Mouse (Mus musculus) liver, embryonic 12.5 days (tissue): ENCODE data around the gene Trrap. TPM values are rescaled to one million over a fixed set of nuclear protein-coding genes. Genes with fewer than 3 reads are reported as not detected.

ENCODE experiments used
- ATAC-seq: fragments of 200-750 bp; cut with Nextera tagmentation; 2 replicates; pipeline ENCODE4 v1.8.0; 2017; ENCODE audit warnings: moderate number of reproducible peaks, mild to moderate bottlenecking, moderate library complexity
- H3K27ac ChIP-seq: fragments of 300-500 bp; sonication (generic); 2 replicates; pipeline ENCODE4 v1.5.1; 2016; ENCODE audit warnings: mild to moderate bottlenecking
- H3K27me3 ChIP-seq: fragments of 300-500 bp; sonication (generic); replicated peaks from 2 replicates; pipeline ENCODE4 v1.6.1; 2016; ENCODE audit warnings: mild to moderate bottlenecking, moderate library complexity
- H3K36me3 ChIP-seq: fragments of 300-500 bp; sonication (generic); 2 replicates; pipeline ENCODE4 v1.6.1; 2016; ENCODE audit warnings: mild to moderate bottlenecking, moderate library complexity
- H3K4me1 ChIP-seq: fragments of 300-500 bp; sonication (generic); 2 replicates; pipeline ENCODE4 v1.6.1; 2016
- H3K4me2 ChIP-seq: fragments of 300-500 bp; sonication (generic); 2 replicates; pipeline ENCODE4 v1.6.1; 2016; ENCODE audit warnings: mild to moderate bottlenecking, moderate library complexity
- H3K4me3 ChIP-seq: fragments of 300-500 bp; sonication (generic); 2 replicates; pipeline ENCODE4 v1.5.1; 2016; ENCODE audit warnings: mild to moderate bottlenecking, moderate library complexity
- H3K9ac ChIP-seq: fragments of 300-500 bp; sonication (generic); 2 replicates; pipeline ENCODE4 v1.6.1; 2016; ENCODE audit warnings: mild to moderate bottlenecking, moderate library complexity
- H3K9me3 ChIP-seq: fragments of 300-500 bp; sonication (generic); replicated peaks from 2 replicates; pipeline ENCODE4 v1.6.1; 2016; ENCODE audit warnings: mild to moderate bottlenecking, moderate library complexity
- WGBS: fragments of 180-500 bp; shearing (Covaris S2); methylation state at CpG from one replicate; pipeline ENCODE4 v1.1.7; 2016; ENCODE audit not compliant: insufficient replicate concordance; 5-methylcytosine and 5-hydroxymethylcytosine counted together
- polyA plus RNA-seq: library from polyadenylated mRNA; unstranded; fragments of >200 nt; fragmentation: Nextera tagmentation; extraction: Ambion mirVana; gene quantifications from 2 replicates; pipeline ENCODE4 v1.2.1, GENCODE M21; 2016

The Trrap gene
- polyA plus RNA-seq, 1 experiment from 2014 or later, result 29.4 TPM

DNA sequence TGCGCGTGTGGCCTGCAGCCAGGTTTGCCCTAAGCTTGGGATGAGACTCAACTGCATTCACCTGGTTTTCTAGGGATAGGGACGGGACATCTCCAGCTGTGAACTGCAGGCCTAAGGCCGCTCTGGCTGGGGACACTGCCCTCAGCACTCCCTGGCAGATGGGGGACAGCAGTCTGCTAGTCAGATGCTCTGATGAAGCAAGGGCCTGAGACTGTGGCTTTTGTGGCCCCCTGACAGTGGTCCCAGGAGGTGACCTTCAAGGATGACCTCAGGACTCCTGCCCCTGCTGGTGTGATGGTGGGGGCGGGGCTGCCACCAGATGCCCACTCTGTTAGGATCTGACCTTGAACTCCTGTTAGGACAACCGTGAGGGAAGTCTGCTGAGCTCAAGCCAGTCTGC is 107.7 kb downstream of the Trrap start:
- no peak for ATAC-seq
- no peak overlapping the region for H3K9ac ChIP-seq
- H3K27ac ChIP-seq, result no peak overlapping the region
- no peaks in the 10 kb centered on the region for H3K27me3 ChIP-seq
- H3K9me3 ChIP-seq, result no peaks in the 10 kb centered on the region
- peaks cover 7% of the 10 kb centered on the region; the same call in 1 of the 2 replicates for H3K36me3 ChIP-seq
- H3K4me3 ChIP-seq, result no peak overlapping the region
- H3K4me1 ChIP-seq, result peaks cover 8% of the 10 kb centered on the region; the same call in 1 of the 2 replicates
- H3K4me2 ChIP-seq, result no peak overlapping the region
- WGBS, result 79% methylated on average over 6 of the region's 6 CpGs

DNA sequence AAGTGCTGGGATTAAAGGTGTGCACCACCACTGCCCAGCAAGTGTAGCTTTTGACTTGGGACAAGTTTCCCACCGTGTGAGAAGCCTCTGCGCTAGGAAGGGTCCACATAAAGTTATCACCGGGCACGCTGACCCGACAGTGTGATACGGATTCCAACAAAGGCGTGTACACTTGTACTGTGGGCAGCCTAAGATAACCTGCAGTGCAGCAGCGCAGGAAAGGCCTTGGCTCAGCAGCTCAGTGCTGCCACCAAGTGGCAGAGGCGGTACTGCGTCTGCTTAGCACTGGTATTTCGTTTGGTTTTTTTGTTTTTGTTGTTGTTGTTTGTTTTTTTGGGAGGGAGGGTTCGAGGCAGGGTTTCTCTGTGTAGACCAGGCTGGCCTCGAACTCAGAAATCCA is 108.4 kb downstream of the Trrap start:
- Histone ChIP-seq H3K27ac (no peak overlapping the region), H3K4me2 (peak overlapping the region; percentile 25; the same call in 1 of the 2 replicates), H3K27me3 (no peaks in the 10 kb centered on the region), H3K4me1 (peaks cover 8% of the 10 kb centered on the region; the same call in 1 of the 2 replicates), H3K4me3 (no peak overlapping the region), H3K36me3 (peaks cover 14% of the 10 kb centered on the region; the same call in 1 of the 2 replicates), H3K9ac (no peak overlapping the region), H3K9me3 (no peaks in the 10 kb centered on the region)
- ATAC-seq, result peak; percentile 70
- 4% methylated on average over 13 of the region's 13 CpGs for WGBS

DNA sequence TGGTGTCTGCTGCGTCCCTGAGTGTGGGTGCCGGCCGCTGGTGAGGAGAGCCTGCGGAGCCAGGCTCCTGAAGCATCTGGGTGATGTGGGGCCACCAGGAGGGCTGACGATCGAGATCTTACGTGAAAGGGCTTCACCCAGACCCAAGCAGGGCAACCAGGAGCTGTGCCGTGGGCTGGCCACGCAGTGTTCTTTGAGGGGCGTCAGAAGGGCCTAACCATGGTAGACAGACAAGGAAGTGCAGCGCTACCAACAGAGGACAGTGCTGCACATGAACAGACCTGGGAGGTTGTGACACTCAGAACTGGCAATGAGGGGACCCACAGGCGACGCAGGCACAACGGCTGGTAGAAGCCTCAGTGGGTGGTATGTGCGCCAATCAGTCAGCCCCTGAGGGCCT is 109.5 kb downstream of the Trrap start:
- H3K27me3 ChIP-seq, result no peaks in the 10 kb centered on the region
- H3K36me3 ChIP-seq, result peaks cover 17% of the 10 kb centered on the region; the same call in 1 of the 2 replicates
- no peak overlapping the region for H3K9ac ChIP-seq
- no peak for ATAC-seq
- H3K4me2 ChIP-seq, result no peak overlapping the region
- H3K27ac ChIP-seq, result no peak overlapping the region
- H3K4me3 ChIP-seq, result no peak overlapping the region
- WGBS, result 86% methylated on average over 15 of the region's 15 CpGs
- H3K4me1 ChIP-seq, result peaks cover 8% of the 10 kb centered on the region; the same call in 1 of the 2 replicates
- no peaks in the 10 kb centered on the region for H3K9me3 ChIP-seq

DNA sequence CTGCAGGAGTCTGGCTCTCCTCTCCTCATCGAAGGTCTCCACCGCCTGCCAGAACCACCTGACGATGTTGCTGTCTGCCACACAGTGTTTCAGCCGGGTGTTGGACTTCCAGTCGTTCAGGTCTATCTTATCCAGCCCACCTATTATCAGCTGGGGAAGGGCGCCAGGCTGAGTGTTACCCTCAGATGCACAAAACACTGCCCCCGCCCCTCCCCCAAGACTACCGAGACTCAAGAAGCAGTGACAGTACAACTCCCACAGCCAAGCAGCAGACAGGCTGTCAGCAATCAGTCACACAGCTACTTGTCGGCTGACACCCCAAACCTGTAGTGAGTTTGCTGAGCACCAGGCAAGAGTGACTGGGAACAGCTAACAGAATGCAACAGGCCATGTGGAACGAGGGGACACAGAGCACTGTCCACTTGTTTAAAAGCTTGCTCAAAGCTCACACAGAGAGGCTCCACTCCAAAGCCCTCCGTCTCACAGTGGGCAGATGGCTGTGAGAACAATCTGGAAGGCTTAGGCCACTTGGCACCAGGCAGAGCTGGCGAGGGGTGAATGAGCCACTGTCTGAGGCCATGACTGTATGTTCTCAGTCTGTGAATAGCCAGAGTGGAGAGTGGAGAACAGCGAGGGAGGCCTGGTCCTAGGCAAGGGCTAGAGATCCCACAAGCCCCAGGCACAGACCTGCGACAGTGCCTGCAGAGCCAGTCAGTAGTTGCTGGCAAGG is 114.3 kb downstream of the Trrap start:
- Histone ChIP-seq H3K4me1 (no peaks in the 10 kb centered on the region), H3K27me3 (no peaks in the 10 kb centered on the region), H3K9ac (no peak overlapping the region), H3K4me2 (no peak overlapping the region), H3K4me3 (no peak overlapping the region), H3K36me3 (peaks cover 45% of the 10 kb centered on the region), H3K27ac (no peak overlapping the region), H3K9me3 (no peaks in the 10 kb centered on the region)
- WGBS, result 66% methylated on average over 14 of the region's 14 CpGs
- ATAC-seq, result no peak

DNA sequence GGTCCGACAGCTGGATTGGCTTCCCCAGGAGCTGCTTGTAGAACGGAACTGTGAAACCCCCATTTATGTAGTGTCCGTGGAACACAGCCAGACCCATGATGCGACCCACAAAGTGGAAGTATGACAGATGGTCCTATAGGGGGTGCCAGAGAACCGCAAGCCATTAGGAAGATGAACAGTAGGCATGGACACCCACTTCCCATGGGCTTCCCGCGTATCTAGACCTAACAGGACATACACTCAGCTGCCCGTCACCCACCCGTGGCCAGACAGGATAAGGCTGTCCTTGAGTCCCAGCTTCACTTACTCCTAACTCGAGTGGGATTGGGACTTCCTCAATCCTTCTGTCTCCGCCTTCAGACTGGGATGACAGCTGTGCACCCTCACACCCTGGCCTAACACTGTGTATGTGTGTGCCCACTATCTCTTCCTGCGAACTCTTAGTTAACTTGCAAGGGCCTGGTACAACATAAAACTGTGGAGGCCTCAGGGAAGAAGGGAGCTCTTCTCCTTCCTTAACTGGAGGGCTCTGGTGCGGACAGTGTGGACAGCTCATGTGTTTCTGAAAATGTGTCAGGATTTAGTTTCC is 117.2 kb downstream of the Trrap start:
- Histone ChIP-seq H3K4me2 (no peak overlapping the region), H3K9me3 (no peaks in the 10 kb centered on the region), H3K4me3 (no peak overlapping the region), H3K9ac (no peak overlapping the region), H3K36me3 (peaks cover 59% of the 10 kb centered on the region), H3K27me3 (no peaks in the 10 kb centered on the region), H3K4me1 (no peaks in the 10 kb centered on the region), H3K27ac (no peak overlapping the region)
- ATAC-seq, result no peak
- 63% methylated on average over 13 of the region's 13 CpGs for WGBS

DNA sequence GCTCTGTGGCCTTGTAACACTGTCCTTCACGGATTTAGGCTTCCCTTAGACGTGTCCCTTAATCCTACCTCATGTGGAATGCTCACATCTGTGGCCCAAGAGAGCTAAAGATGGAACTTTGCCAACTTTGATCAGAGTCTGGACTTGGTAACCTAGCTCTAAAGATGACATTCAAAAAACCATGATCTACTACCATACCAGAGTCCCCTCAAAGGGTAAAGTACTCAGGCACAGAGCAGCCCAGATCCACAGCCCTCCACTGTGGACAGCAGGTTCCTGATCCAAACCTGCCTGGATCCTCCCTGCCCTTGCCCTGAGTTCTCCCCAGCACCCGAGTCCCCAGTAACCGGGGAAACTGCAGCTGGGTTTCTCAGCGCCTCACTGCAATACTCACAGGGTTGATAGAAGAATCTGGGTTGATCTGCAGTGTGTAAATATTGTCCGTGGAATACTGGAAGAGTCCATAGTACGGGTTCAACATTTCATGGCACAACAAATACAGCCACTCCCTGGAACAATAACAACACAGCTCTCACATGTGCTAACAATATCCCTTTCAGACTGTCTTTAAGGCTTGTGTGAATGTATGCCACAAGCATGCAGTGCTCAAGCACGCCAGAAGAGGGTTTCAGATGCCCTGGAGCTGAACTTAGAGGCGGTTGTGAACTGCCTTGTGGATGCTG is 118.6 kb downstream of the Trrap start:
- H3K36me3 ChIP-seq, result peaks cover 52% of the 10 kb centered on the region
- 68% methylated on average over 9 of the region's 9 CpGs for WGBS

DNA sequence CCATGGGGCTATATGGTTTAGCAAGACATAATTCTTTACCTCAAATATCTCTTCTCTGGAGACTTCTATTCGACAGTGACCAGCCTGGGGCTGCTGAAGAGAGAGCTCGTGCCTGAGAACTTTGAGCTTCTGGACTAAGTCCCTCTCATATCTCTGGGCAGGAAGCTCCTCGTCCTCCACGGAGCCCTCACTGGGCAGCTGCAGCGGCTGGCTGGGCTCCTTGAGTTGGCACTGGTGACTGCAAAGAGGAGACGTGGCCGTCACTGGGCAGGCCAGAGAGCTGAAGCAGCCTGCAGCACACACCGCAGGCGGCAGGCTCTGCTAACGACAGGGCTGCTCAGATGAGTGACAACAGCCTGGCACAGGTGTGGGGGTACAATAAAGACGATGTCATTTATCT is 123.7 kb downstream of the Trrap start:
- H3K4me3 ChIP-seq, result no peak overlapping the region
- H3K27ac ChIP-seq, result no peak overlapping the region
- no peaks in the 10 kb centered on the region for H3K27me3 ChIP-seq
- peaks cover 45% of the 10 kb centered on the region for H3K36me3 ChIP-seq
- H3K9ac ChIP-seq, result no peak overlapping the region
- WGBS, result 77% methylated on average over 11 of the region's 11 CpGs
- no peaks in the 10 kb centered on the region for H3K4me1 ChIP-seq
- no peak for ATAC-seq
- H3K4me2 ChIP-seq, result no peak overlapping the region
- H3K9me3 ChIP-seq, result no peaks in the 10 kb centered on the region

More for the DNA sequence above, 118.6 kb downstream of the Trrap start:
- ATAC-seq, result no peak
- no peak overlapping the region for H3K4me2 ChIP-seq
- no peaks in the 10 kb centered on the region for H3K4me1 ChIP-seq
- H3K27ac ChIP-seq, result no peak overlapping the region
- no peaks in the 10 kb centered on the region for H3K9me3 ChIP-seq
- H3K9ac ChIP-seq, result no peak overlapping the region
- H3K4me3 ChIP-seq, result no peak overlapping the region
- H3K27me3 ChIP-seq, result no peaks in the 10 kb centered on the region

DNA sequence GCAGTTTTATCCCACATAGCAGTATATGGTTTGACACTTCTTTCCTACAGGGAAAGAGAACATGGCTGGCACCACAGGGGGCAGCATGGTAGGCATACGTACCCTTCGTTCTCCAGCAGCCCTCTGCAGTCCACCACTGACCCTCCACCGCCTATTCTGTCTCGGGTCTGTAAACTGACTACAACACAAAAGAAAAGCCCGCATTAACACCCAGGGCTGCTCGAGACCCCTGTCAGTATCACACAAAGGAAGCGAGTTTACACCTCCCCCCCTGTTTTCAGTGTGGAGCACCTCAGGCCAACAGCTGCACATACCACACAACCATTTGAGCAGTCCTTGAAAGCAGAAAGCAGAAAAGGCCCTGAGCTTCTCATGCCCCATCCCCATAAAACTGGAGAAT is 130.3 kb downstream of the Trrap start:
- Histone ChIP-seq H3K4me1 (peaks cover 10% of the 10 kb centered on the region), H3K9me3 (no peaks in the 10 kb centered on the region), H3K9ac (no peak overlapping the region), H3K27me3 (no peaks in the 10 kb centered on the region), H3K4me3 (no peak overlapping the region), H3K4me2 (no peak overlapping the region), H3K36me3 (peaks cover 29% of the 10 kb centered on the region), H3K27ac (no peak overlapping the region)
- WGBS, result 65% methylated on average over 7 of the region's 7 CpGs
- no peak for ATAC-seq

DNA sequence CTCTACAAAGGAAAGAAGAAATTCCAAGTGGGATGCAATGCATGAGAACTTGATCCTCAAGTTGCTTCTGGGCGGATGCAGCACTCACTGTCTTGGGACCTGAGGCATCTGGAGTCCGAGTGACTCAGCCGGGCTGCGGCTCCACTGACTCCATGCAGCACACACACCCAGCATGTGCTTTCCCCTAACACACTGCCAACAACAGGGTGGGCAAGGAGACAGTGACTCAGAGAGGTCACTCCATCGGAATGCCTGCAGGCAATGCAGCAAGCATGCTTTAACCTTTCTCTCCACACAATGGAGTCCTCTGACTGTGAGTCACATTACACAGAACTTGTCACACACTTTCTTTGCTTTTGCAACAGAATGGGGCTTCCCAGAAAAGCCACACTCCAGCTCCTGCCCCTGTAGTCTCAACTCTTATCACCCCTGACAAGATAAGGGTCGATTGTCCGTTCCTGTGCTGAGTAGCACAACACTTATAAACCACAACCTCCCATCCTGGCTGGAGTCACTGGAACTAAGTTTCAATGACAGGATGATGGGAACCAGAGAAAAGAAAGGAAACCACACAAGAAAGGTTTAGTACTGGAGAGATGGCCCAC is 131.0 kb downstream of the Trrap start:
- peaks cover 10% of the 10 kb centered on the region for H3K4me1 ChIP-seq
- peaks cover 26% of the 10 kb centered on the region for H3K36me3 ChIP-seq
- no peaks in the 10 kb centered on the region for H3K27me3 ChIP-seq
- H3K27ac ChIP-seq, result no peak overlapping the region
- no peak overlapping the region for H3K9ac ChIP-seq
- H3K9me3 ChIP-seq, result no peaks in the 10 kb centered on the region
- 37% methylated on average over 7 of the region's 7 CpGs for WGBS
- no peak overlapping the region for H3K4me3 ChIP-seq
- no peak overlapping the region for H3K4me2 ChIP-seq
- peak; percentile 30; the same call in 1 of the 2 replicates for ATAC-seq

DNA sequence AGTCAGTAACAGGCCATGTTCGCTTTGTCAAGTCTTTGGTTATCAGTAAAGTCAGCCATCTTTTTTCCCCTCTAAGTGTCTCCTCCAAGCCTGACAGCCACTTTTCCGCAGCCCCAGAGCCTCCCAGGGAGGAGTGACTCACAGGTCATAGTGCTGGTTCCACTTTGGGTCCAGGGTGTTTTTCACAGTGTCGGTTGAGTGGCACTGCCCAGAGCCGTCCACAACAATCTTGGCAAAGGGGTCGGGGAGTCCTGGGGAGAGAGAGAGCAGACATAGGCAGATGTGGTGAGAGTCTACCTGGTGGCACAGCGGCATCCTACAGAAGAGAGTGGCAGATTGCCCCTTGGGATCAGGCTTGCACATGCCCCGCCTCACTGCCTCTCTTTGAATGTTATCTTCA is 133.5 kb downstream of the Trrap start:
- H3K27me3 ChIP-seq, result no peaks in the 10 kb centered on the region
- H3K4me2 ChIP-seq, result no peak overlapping the region
- 70% methylated on average over 7 of the region's 7 CpGs for WGBS
- H3K9ac ChIP-seq, result no peak overlapping the region
- no peak for ATAC-seq
- H3K27ac ChIP-seq, result no peak overlapping the region
- peaks cover 10% of the 10 kb centered on the region for H3K4me1 ChIP-seq
- H3K9me3 ChIP-seq, result no peaks in the 10 kb centered on the region
- H3K4me3 ChIP-seq, result no peak overlapping the region
- peaks cover 22% of the 10 kb centered on the region for H3K36me3 ChIP-seq

DNA sequence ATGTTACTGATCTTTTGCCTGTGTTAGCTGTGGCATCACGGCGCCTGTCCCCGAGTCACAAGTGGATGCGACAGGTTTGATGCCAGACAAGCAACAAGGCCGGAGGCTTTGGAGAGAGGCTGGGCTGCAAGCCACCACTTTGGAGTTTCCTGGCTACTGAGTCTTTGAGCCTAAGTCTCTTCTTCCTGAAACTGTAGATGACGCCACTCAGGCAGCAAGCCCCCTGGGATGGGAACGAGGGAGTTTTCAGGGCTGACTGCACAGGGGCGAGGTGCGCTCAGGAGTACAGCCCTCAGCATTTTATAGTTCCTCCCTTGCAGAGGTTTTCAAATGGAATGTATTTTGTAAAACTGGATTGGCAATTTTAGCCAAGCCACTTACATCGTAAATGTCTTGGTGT is 134.3 kb downstream of the Trrap start:
- peaks cover 16% of the 10 kb centered on the region; the same call in 1 of the 2 replicates for H3K36me3 ChIP-seq
- no peak overlapping the region for H3K4me3 ChIP-seq
- whole genome bisulfite sequencing, result 81% methylated on average over 10 of the region's 10 CpGs
- peaks cover 10% of the 10 kb centered on the region for H3K4me1 ChIP-seq
- H3K4me2 ChIP-seq, result no peak overlapping the region
- H3K9ac ChIP-seq, result no peak overlapping the region
- H3K27me3 ChIP-seq, result no peaks in the 10 kb centered on the region
- no peak for ATAC-seq
- H3K9me3 ChIP-seq, result no peaks in the 10 kb centered on the region
- no peak overlapping the region for H3K27ac ChIP-seq
